Mouse (Mus musculus): Measurements from ENCODE around the gene Zfp282. TPM values are rescaled to one million over a fixed set of nuclear protein-coding genes. Genes with fewer than 3 reads are reported as not detected.

Gene Zfp282
- polyA plus RNA-seq (2016; fragmentation: Nextera tagmentation; extraction: Ambion mirVana): 6.2 and 6.5 TPM in 2 replicates

GRCm38 (mm10) chr6:47877058-47877457 lies at the start of gene Zfp282:
Gene Zfp282 (plus strand): TSS chr6:47877204.
- H3K27ac ChIP-seq: peak within 1 kb of the TSS; percentile 96
- 9% methylated on average over 9 of the region's 9 CpGs for WGBS (ENCODE audit: insufficient replicate concordance)
- H3K36me3 ChIP-seq: peaks cover 24% of the 10 kb centered on the region
- H3K27me3 ChIP-seq (replicated peaks): no peaks in the 10 kb centered on the region
- peak within 1 kb of the TSS; percentile 93 for H3K4me3 ChIP-seq
- no peaks in the 10 kb centered on the region for H3K9me3 ChIP-seq (replicated peaks)
- H3K4me2 ChIP-seq: peak within 1 kb of the TSS; percentile 91
- ATAC-seq: no peak
- peak within 1 kb of the TSS; percentile 91 for H3K9ac ChIP-seq
- H3K4me1 ChIP-seq: peaks cover 30% of the 10 kb centered on the region

GRCm38 (mm10) chr6:47827462-47827861 lies 49.5 kb upstream of the Zfp282 start:
- no peaks in the 10 kb centered on the region for H3K27me3 ChIP-seq (replicated peaks)
- ATAC-seq: no peak
- 80% methylated on average over 4 of the region's 4 CpGs for WGBS (ENCODE audit: insufficient replicate concordance)

GRCm38 (mm10) chr6:47828950-47829349 lies 48.1 kb upstream of the Zfp282 start:
- no peak for ATAC-seq
- Histone ChIP-seq H3K27me3 (replicated peaks) (no peaks in the 10 kb centered on the region), H3K4me1 (peaks cover 18% of the 10 kb centered on the region), H3K4me3 (no peak overlapping the region), H3K27ac (no peak overlapping the region), H3K36me3 (no peaks in the 10 kb centered on the region), H3K4me2 (peak overlapping the region; percentile 94; the same call in 1 of the 2 replicates), H3K9me3 (replicated peaks) (no peaks in the 10 kb centered on the region), H3K9ac (no peak overlapping the region)
- 43% methylated on average over 1 of the region's 1 CpGs for WGBS (ENCODE audit: insufficient replicate concordance)

More at GRCm38 (mm10) chr6:47827462-47827861, 49.5 kb upstream of the Zfp282 start:
- H3K27ac ChIP-seq: no peak overlapping the region
- no peak overlapping the region for H3K9ac ChIP-seq
- H3K4me2 ChIP-seq: no peak overlapping the region
- no peak overlapping the region for H3K4me3 ChIP-seq
- H3K9me3 ChIP-seq (replicated peaks): no peaks in the 10 kb centered on the region
- peaks cover 18% of the 10 kb centered on the region for H3K4me1 ChIP-seq
- 0 out of 2 replicates have a peak, but pooled peaks cover 4% of the 10 kb centered on the region for H3K36me3 ChIP-seq

- H3K4me1 ChIP-seq: peaks cover 23% of the 10 kb centered on the region
- peak within 1 kb of the TSS; percentile 47; the same call in 1 of the 2 replicates for H3K27ac ChIP-seq
- H3K4me3 ChIP-seq: peak within 1 kb of the TSS; percentile 78
- H3K4me2 ChIP-seq: peak within 1 kb of the TSS; percentile 94
- peak; percentile 85 for ATAC-seq
- 2% methylated on average over 64 of the region's 64 CpGs for whole genome bisulfite sequencing (ENCODE audit: insufficient replicate concordance)
- H3K9me3 ChIP-seq (replicated peaks): no peaks in the 10 kb centered on the region
- H3K9ac ChIP-seq: peak within 1 kb of the TSS; percentile 87
- H3K27me3 ChIP-seq (replicated peaks): no peaks in the 10 kb centered on the region
- no peaks in the 10 kb centered on the region for H3K36me3 ChIP-seq
These were observed 46.6 kb upstream of the Zfp282 start, which contains the start of gene Zfp786 for GRCm38 (mm10) chr6:47830104-47831078. Gene Zfp786 (minus strand): TSS chr6:47830867.

GRCm38 (mm10) chr6:47832220-47832619 lies 44.8 kb upstream of the Zfp282 start:
- H3K9ac ChIP-seq: no peak overlapping the region
- no peaks in the 10 kb centered on the region for H3K27me3 ChIP-seq (replicated peaks)
- 69% methylated on average over 1 of the region's 1 CpGs for WGBS (ENCODE audit: insufficient replicate concordance)
- ATAC-seq: no peak
- no peak overlapping the region for H3K27ac ChIP-seq
- H3K9me3 ChIP-seq (replicated peaks): no peaks in the 10 kb centered on the region
- H3K4me1 ChIP-seq: peaks cover 33% of the 10 kb centered on the region
- H3K4me3 ChIP-seq: no peak overlapping the region
- H3K4me2 ChIP-seq: no peak overlapping the region
- no peaks in the 10 kb centered on the region for H3K36me3 ChIP-seq

GRCm38 (mm10) chr6:47835482-47835983 lies 41.5 kb upstream of the Zfp282 start, which contains the start of gene Zfp398:
Gene Zfp398 (plus strand): TSS chr6:47835661.
- H3K27me3 ChIP-seq (replicated peaks): no peaks in the 10 kb centered on the region
- no peaks in the 10 kb centered on the region for H3K9me3 ChIP-seq (replicated peaks)
- peak within 1 kb of the TSS; percentile 93 for H3K4me3 ChIP-seq
- peak within 1 kb of the TSS; percentile 87 for H3K27ac ChIP-seq
- H3K4me2 ChIP-seq: peak within 1 kb of the TSS; percentile 88
- peaks cover 7% of the 10 kb centered on the region; the same call in 1 of the 2 replicates for H3K36me3 ChIP-seq
- under 1% methylated on average over 52 of the region's 52 CpGs for WGBS (ENCODE audit: insufficient replicate concordance)
- peak within 1 kb of the TSS; percentile 91 for H3K9ac ChIP-seq
- peak; percentile 92 for ATAC-seq
- H3K4me1 ChIP-seq: peaks cover 43% of the 10 kb centered on the region

GRCm38 (mm10) chr6:47835984-47836521 lies 41.0 kb upstream of the Zfp282 start:
- H3K4me1 ChIP-seq: peaks cover 39% of the 10 kb centered on the region
- no peaks in the 10 kb centered on the region for H3K27me3 ChIP-seq (replicated peaks)
- peak overlapping the region; percentile 91 for H3K9ac ChIP-seq
- H3K4me2 ChIP-seq: peak overlapping the region; percentile 88
- H3K27ac ChIP-seq: peak overlapping the region; percentile 87
- peak overlapping the region; percentile 93 for H3K4me3 ChIP-seq
- no peaks in the 10 kb centered on the region for H3K9me3 ChIP-seq (replicated peaks)
- peaks cover 11% of the 10 kb centered on the region; the same call in 1 of the 2 replicates for H3K36me3 ChIP-seq
- WGBS (ENCODE audit: insufficient replicate concordance): under 1% methylated on average over 49 of the region's 49 CpGs
- ATAC-seq: peak; percentile 73

GRCm38 (mm10) chr6:47837630-47838029 lies 39.4 kb upstream of the Zfp282 start:
- Histone ChIP-seq H3K4me3 (no peak overlapping the region), H3K4me2 (peak overlapping the region; percentile 22), H3K27ac (peak overlapping the region; percentile 10; the same call in 1 of the 2 replicates), H3K27me3 (replicated peaks) (no peaks in the 10 kb centered on the region), H3K9me3 (replicated peaks) (no peaks in the 10 kb centered on the region), H3K4me1 (peaks cover 52% of the 10 kb centered on the region), H3K36me3 (peaks cover 12% of the 10 kb centered on the region; the same call in 1 of the 2 replicates), H3K9ac (0 out of 2 replicates have a peak overlapping the region, but pooled peaks have one; percentile 13)
- ATAC-seq: no peak
- WGBS (ENCODE audit: insufficient replicate concordance): 13% methylated on average over 2 of the region's 2 CpGs

GRCm38 (mm10) chr6:47841077-47841476 lies 35.9 kb upstream of the Zfp282 start:
- Histone ChIP-seq H3K27ac (no peak overlapping the region), H3K4me2 (no peak overlapping the region), H3K4me3 (no peak overlapping the region), H3K4me1 (peaks cover 48% of the 10 kb centered on the region), H3K27me3 (replicated peaks) (no peaks in the 10 kb centered on the region), H3K9ac (no peak overlapping the region), H3K36me3 (peaks cover 18% of the 10 kb centered on the region), H3K9me3 (replicated peaks) (no peaks in the 10 kb centered on the region)
- no peak for ATAC-seq
- 95% methylated on average over 1 of the region's 1 CpGs for WGBS (ENCODE audit: insufficient replicate concordance)

- Histone ChIP-seq H3K36me3 (peaks cover 24% of the 10 kb centered on the region), H3K4me3 (no peak overlapping the region), H3K4me1 (peaks cover 42% of the 10 kb centered on the region), H3K9ac (no peak overlapping the region), H3K4me2 (no peak overlapping the region), H3K9me3 (replicated peaks) (no peaks in the 10 kb centered on the region), H3K27ac (peak overlapping the region; percentile 42; the same call in 1 of the 2 replicates), H3K27me3 (replicated peaks) (no peaks in the 10 kb centered on the region)
- no peak for ATAC-seq
- 73% methylated on average over 2 of the region's 2 CpGs for WGBS (ENCODE audit: insufficient replicate concordance)
These were observed 35.2 kb upstream of the Zfp282 start for GRCm38 (mm10) chr6:47841831-47842230.

- no peak overlapping the region for H3K9ac ChIP-seq
- WGBS (ENCODE audit: insufficient replicate concordance): 86% methylated on average over 1 of the region's 1 CpGs
- ATAC-seq: peak; percentile 76
These were observed 34.7 kb upstream of the Zfp282 start for GRCm38 (mm10) chr6:47842337-47842736.

More at GRCm38 (mm10) chr6:47842337-47842736, 34.7 kb upstream of the Zfp282 start:
- Histone ChIP-seq H3K4me2 (no peak overlapping the region), H3K4me3 (no peak overlapping the region), H3K27ac (peak overlapping the region; percentile 42; the same call in 1 of the 2 replicates), H3K36me3 (peaks cover 26% of the 10 kb centered on the region), H3K4me1 (peaks cover 37% of the 10 kb centered on the region), H3K9me3 (replicated peaks) (no peaks in the 10 kb centered on the region), H3K27me3 (replicated peaks) (no peaks in the 10 kb centered on the region)
